Mouse (Mus musculus) liver, embryonic 14.5 days (tissue): ENCODE data around the gene Dnajb5. TPM values are rescaled to one million over a fixed set of nuclear protein-coding genes. Genes with fewer than 3 reads are reported as not detected.
"Not testable (repeated sequence)": the region's sequence is repeated elsewhere in the genome, so short reads cannot be mapped to it uniquely, and the experiment has no call there.

Source experiments
- ATAC-seq: fragments of 200-750 bp; cut with Nextera tagmentation; 2 replicates; pipeline ENCODE4 v1.8.0; 2017; ENCODE audit warnings: moderate number of reproducible peaks, mild to moderate bottlenecking, moderate library complexity; ENCODE audit not compliant: insufficient read depth
- DNase-seq, 3 experiments: peaks; one replicate each; pipeline ENCODE4 v3.0.0-alpha.2; 2012 to 2013; ENCODE audit warnings: low read depth in 3 of 3, low spot score in 3 of 3
- H3K27ac ChIP-seq: fragments of 300-500 bp; sonication (generic); 2 replicates; pipeline ENCODE4 v1.5.1; 2014; ENCODE audit warnings: moderate library complexity, mild to moderate bottlenecking, control low read depth, inconsistent platforms
- H3K27me3 ChIP-seq: fragments of 300-500 bp; sonication (generic); 2 replicates; pipeline ENCODE4 v1.6.1; 2014; ENCODE audit warnings: mild to moderate bottlenecking, low read length, moderate library complexity; ENCODE audit not compliant: control insufficient read depth, insufficient read depth
- H3K36me3 ChIP-seq: fragments of 300-500 bp; sonication (generic); replicated peaks from 2 replicates; pipeline ENCODE4 v1.6.1; 2014; ENCODE audit warnings: low read depth; ENCODE audit not compliant: control insufficient read depth, insufficient read depth
- H3K4me1 ChIP-seq, 2 experiments: fragments of 200-500 bp in 1 of 2; fragments of 300-500 bp in 1 of 2; sonication (generic) in 1 of 2; replicated peaks; 2 replicates each; pipeline ENCODE4 v1.6.1; 2012 to 2014; ENCODE audit warnings: antibody characterized with exemption in 1 of 2, inconsistent platforms in 1 of 2, low read length in 1 of 2; ENCODE audit not compliant: control insufficient read depth in 2 of 2, insufficient read depth in 2 of 2
- H3K4me2 ChIP-seq: fragments of 300-500 bp; sonication (generic); 2 replicates; pipeline ENCODE4 v1.6.1; 2014; ENCODE audit warnings: low read depth, mild to moderate bottlenecking, control low read depth, moderate library complexity
- H3K4me3 ChIP-seq, 2 experiments: fragments of 200-500 bp in 1 of 2; fragments of 300-500 bp in 1 of 2; sonication (generic) in 1 of 2; 2 replicates each; pipeline ENCODE4 v1.5.1; 2012 to 2014; ENCODE audit warnings: low read depth in 2 of 2, low read length in 2 of 2, mild to moderate bottlenecking in 2 of 2, control low read depth in 1 of 2, inconsistent platforms in 1 of 2, moderate library complexity in 1 of 2; ENCODE audit not compliant: insufficient read depth in 1 of 2
- H3K9ac ChIP-seq: fragments of 300-500 bp; sonication (generic); replicated peaks from 2 replicates; pipeline ENCODE4 v1.6.1; 2014; ENCODE audit warnings: mild to moderate bottlenecking, control low read depth, moderate library complexity
- H3K9me3 ChIP-seq: fragments of 300-500 bp; sonication (generic); 2 replicates; pipeline ENCODE4 v1.6.1; 2016; ENCODE audit warnings: low read length, mixed read lengths; ENCODE audit not compliant: control insufficient read depth
- CTCF ChIP-seq: IDR thresholded peaks from 2 replicates; pipeline ENCODE4 v1.5.1; 2016; ENCODE audit warnings: antibody characterized with exemption, low read depth, control low read depth
- EP300 ChIP-seq: IDR thresholded peaks from 2 replicates; pipeline ENCODE4 v1.6.1; 2016; ENCODE audit warnings: antibody characterized with exemption, low read depth
- WGBS: fragments of 180-500 bp; shearing (Covaris S2); extraction: QIAGEN DNeasy Blood & Tissue Kit; methylation state at CpG from one replicate; pipeline ENCODE4 v1.1.7; 2014; ENCODE audit not compliant: insufficient replicate concordance; 5-methylcytosine and 5-hydroxymethylcytosine counted together
- polyA plus RNA-seq, 2 experiments: library from polyadenylated mRNA; depleted of rRNA in 1 of 2; stranded (reverse) in 1 of 2; unstranded in 1 of 2; fragments of >200 nt; fragmentation: Nextera tagmentation in 1 of 2; extraction: Ambion mirVana in 1 of 2; gene quantifications; 2 replicates each; pipeline versions ENCODE4 v1.2.1 to v1.2.3; 2012 to 2014

Gene Dnajb5
- polyA plus RNA-seq, 2 experiments = 0.43 to 0.90 TPM

GRCm38 (mm10) chr4:42972952-42973351 is 23.3 kb downstream of the Dnajb5 start:
- no peak overlapping the region for H3K27ac ChIP-seq
- ATAC-seq = no peak
- H3K4me1 ChIP-seq = no peaks in the 10 kb centered on the region
- 64% methylated on average over 4 of the region's 4 CpGs for WGBS
- H3K9ac ChIP-seq = no peak overlapping the region
- H3K9me3 ChIP-seq = no peaks in the 10 kb centered on the region
- no peak for TF ChIP-seq EP300
- no peak for TF ChIP-seq CTCF
- no peak overlapping the region for H3K4me2 ChIP-seq
- H3K4me3 ChIP-seq = no peak overlapping the region
- H3K27me3 ChIP-seq = no peaks in the 10 kb centered on the region
- DNase-seq = no peak
- no peaks in the 10 kb centered on the region for H3K36me3 ChIP-seq

- H3K4me2 ChIP-seq = no peak overlapping the region
- H3K36me3 ChIP-seq = peaks cover 5% of the 10 kb centered on the region
- no peak overlapping the region for H3K27ac ChIP-seq
- DNase-seq (no peak), ATAC-seq (no peak)
- WGBS = 62% methylated on average over 5 of the region's 5 CpGs
- H3K4me3 ChIP-seq = no peak overlapping the region
- no peaks in the 10 kb centered on the region for H3K27me3 ChIP-seq
- no peaks in the 10 kb centered on the region for H3K9me3 ChIP-seq
- no peak overlapping the region for H3K9ac ChIP-seq
- TF ChIP-seq EP300 = no peak
- no peak for TF ChIP-seq CTCF
- H3K4me1 ChIP-seq = no peaks in the 10 kb centered on the region
Measured at GRCm38 (mm10) chr4:42973868-42974267, 24.3 kb downstream of the Dnajb5 start.

GRCm38 (mm10) chr4:42978062-42978461 is 28.4 kb downstream of the Dnajb5 start:
- no peak for ATAC-seq
- H3K4me2 ChIP-seq = no peak overlapping the region
- no peak overlapping the region for H3K9ac ChIP-seq
- no peak for DNase-seq
- H3K4me3 ChIP-seq = no peak overlapping the region
- no peak overlapping the region for H3K27ac ChIP-seq
- no peaks in the 10 kb centered on the region for H3K27me3 ChIP-seq
- no peaks in the 10 kb centered on the region for H3K4me1 ChIP-seq
- H3K36me3 ChIP-seq = peaks cover 43% of the 10 kb centered on the region
- H3K9me3 ChIP-seq = no peaks in the 10 kb centered on the region
- TF ChIP-seq CTCF (peak; percentile 51), EP300 (no peak)
- WGBS = 80% methylated on average over 4 of the region's 4 CpGs

- WGBS = 79% methylated on average over 7 of the region's 8 CpGs
- H3K4me2 ChIP-seq, DNase-seq, H3K27me3 ChIP-seq, H3K9ac ChIP-seq, H3K4me3 ChIP-seq, H3K27ac ChIP-seq, H3K9me3 ChIP-seq, ATAC-seq, H3K4me1 ChIP-seq: not testable (repeated sequence)
- H3K36me3 ChIP-seq = peaks cover 67% of the 10 kb centered on the region
Measured at GRCm38 (mm10) chr4:42980467-42980866, 30.9 kb downstream of the Dnajb5 start.

GRCm38 (mm10) chr4:42988296-42988695 is 38.7 kb downstream of the Dnajb5 start:
- no peak overlapping the region for H3K9ac ChIP-seq
- H3K9me3 ChIP-seq = no peaks in the 10 kb centered on the region
- H3K4me3 ChIP-seq = no peak overlapping the region
- no peaks in the 10 kb centered on the region for H3K4me1 ChIP-seq
- H3K36me3 ChIP-seq = peaks cover 95% of the 10 kb centered on the region
- WGBS = 54% methylated on average over 1 of the region's 1 CpGs
- DNase-seq (no peak), ATAC-seq (no peak)
- H3K27ac ChIP-seq = no peak overlapping the region
- no peak overlapping the region for H3K4me2 ChIP-seq
- no peaks in the 10 kb centered on the region for H3K27me3 ChIP-seq
- TF ChIP-seq EP300 (no peak), CTCF (no peak)
